Mouse (Mus musculus): Measurements from ENCODE around the gene Gm4301. TPM values are rescaled to one million over a fixed set of nuclear protein-coding genes. Genes with fewer than 3 reads are reported as not detected.

Gm4301 gene
- polyA plus RNA-seq, 1 experiment from 2014 or later: not detected

Other genes with a start within 250 kb of the Gm4301 start
- not detected in 2 replicates for gene Gm4302, start 5.2 kb downstream of the Gm4301 start, polyA plus RNA-seq (2015; fragmentation: Nextera tagmentation; extraction: Ambion mirVana)
- not detected in 2 replicates for gene Gm4303, start 10.3 kb downstream of the Gm4301 start, polyA plus RNA-seq (2015; fragmentation: Nextera tagmentation; extraction: Ambion mirVana)
- gene Gm4305, start 15.4 kb downstream of the Gm4301 start, polyA plus RNA-seq (2015; fragmentation: Nextera tagmentation; extraction: Ambion mirVana): not detected in 2 replicates
- gene Gm4307, start 25.7 kb downstream of the Gm4301 start, polyA plus RNA-seq (2015; fragmentation: Nextera tagmentation; extraction: Ambion mirVana): not detected in 2 replicates
- not detected in 2 replicates for gene Gm4312, start 46.9 kb downstream of the Gm4301 start, polyA plus RNA-seq (2015; fragmentation: Nextera tagmentation; extraction: Ambion mirVana)
- 4.5 and 5.9 TPM in 2 replicates for gene Tmtc3, start 151.7 kb downstream of the Gm4301 start, polyA plus RNA-seq (2015; fragmentation: Nextera tagmentation; extraction: Ambion mirVana)
- 1.6 and 1.7 TPM in 2 replicates for gene Cep290, start 151.9 kb downstream of the Gm4301 start, polyA plus RNA-seq (2015; fragmentation: Nextera tagmentation; extraction: Ambion mirVana)

Measured in intestine, postnatal 0 days (tissue).